Mouse (Mus musculus): ENCODE results near the gene Nlrp4a. TPM values are rescaled to one million over a fixed set of nuclear protein-coding genes. Genes with fewer than 3 reads are reported as not detected.
"Not testable (repeated sequence)": the region's sequence is repeated elsewhere in the genome, so short reads cannot be mapped to it uniquely, and the experiment has no call there.

The Nlrp4a gene
- not detected in 2 replicates for total RNA-seq (2014; rRNA removed)
- not detected in 2 replicates for polyA plus RNA-seq (2015; fragmentation: Nextera tagmentation; extraction: Ambion mirVana)

DNA sequence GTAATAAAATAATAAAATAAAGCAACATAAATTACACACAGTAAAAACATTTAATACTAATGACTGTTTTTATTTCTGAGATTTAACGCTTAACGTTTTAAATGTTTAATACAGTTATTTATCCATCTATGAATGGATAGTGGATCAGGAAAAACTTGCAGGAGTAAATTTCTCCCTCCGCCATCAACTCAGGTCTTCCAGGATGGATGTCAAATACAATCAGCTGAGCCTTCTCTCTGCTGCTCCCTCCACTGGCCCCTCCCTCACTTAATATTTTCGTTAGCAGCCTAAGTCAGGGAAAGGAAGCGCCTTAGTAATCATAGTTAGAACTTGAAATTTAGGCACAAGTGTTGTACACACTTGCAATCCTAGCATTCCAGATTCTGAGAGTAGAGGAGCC is at the start of gene Nlrp4a:
Nlrp4a (plus strand) TSS at position 301 of the 400 bp plus-strand sequence.
- 85% methylated on average over 5 of the region's 5 CpGs for WGBS
- Histone ChIP-seq H3K9me3 (ENCODE audit: low read length) (no peaks in the 10 kb centered on the region), H3K4me1 (ENCODE audit: insufficient read depth) (no peaks in the 10 kb centered on the region), H3K9ac (no peak within 1 kb of the TSS), H3K27me3 (ENCODE audit: insufficient read depth, low read length) (no peaks in the 10 kb centered on the region), H3K27ac (ENCODE audit: low read depth, low read length) (no peak within 1 kb of the TSS), H3K4me2 (ENCODE audit: low read depth) (no peak within 1 kb of the TSS), H3K4me3 (ENCODE audit: low read depth, low read length) (no peak within 1 kb of the TSS), H3K36me3 (ENCODE audit: insufficient read depth) (no peaks in the 10 kb centered on the region)
- no peak for TF ChIP-seq CTCF (IDR thresholded peaks at IDR 0.05; ENCODE audit: low read depth)
- no peak for DNase-seq
- no peak for ATAC-seq

DNA sequence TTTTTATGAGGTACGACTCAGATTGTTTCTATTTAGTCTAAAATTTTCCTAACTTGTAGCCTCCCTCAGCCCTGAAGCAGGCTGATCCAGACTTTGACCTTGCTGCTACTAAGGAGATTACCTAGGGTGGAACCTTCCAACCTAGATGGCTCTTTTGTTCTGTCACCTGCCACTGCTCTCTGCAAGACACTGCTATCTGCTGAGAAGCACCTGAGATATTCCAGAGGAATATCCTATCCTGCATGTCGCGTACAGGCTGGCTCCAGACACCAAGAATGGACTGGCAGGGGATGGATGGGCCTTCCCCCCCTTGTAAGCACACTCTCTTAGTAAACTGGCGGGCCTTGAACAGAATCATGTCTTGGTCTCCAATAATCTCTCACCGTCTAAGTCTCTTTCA is 48.2 kb upstream of the Nlrp4a start:
- not testable (repeated sequence) for H3K36me3 ChIP-seq (ENCODE audit: insufficient read depth); H3K4me2 ChIP-seq (ENCODE audit: low read depth); H3K27me3 ChIP-seq (ENCODE audit: insufficient read depth, low read length); H3K9ac ChIP-seq; H3K27ac ChIP-seq (ENCODE audit: low read depth, low read length); DNase-seq; H3K4me3 ChIP-seq (ENCODE audit: low read depth, low read length); H3K9me3 ChIP-seq (ENCODE audit: low read length); H3K4me1 ChIP-seq (ENCODE audit: insufficient read depth); ATAC-seq
- 80% methylated on average over 5 of the region's 5 CpGs for WGBS

DNA sequence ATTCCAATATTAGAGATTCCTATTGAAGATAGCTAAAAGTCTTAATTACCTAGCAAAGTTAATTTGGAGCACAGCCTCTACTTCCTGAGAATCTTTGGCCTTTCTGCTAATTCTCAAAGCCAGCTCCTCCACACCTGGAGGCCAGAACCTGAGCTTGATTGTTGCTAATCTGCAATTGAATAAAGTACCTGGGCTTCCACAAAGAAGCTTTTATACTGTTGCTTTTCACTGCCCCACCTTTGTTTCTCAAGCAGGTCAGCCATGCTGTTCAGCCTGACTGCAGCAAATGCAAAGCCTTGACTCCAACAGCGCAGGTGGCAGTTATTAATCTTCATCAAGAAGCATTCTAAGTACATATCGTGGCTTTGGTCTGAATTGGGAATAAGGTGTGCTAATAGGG is 43.8 kb upstream of the Nlrp4a start:
- H3K4me3 ChIP-seq (ENCODE audit: low read depth, low read length); H3K27me3 ChIP-seq (ENCODE audit: insufficient read depth, low read length); H3K4me2 ChIP-seq (ENCODE audit: low read depth); H3K9me3 ChIP-seq (ENCODE audit: low read length); H3K27ac ChIP-seq (ENCODE audit: low read depth, low read length); ATAC-seq; DNase-seq; H3K36me3 ChIP-seq (ENCODE audit: insufficient read depth); H3K9ac ChIP-seq; H3K4me1 ChIP-seq (ENCODE audit: insufficient read depth): not testable (repeated sequence)
- WGBS = 77% methylated on average over 2 of the region's 2 CpGs

DNA sequence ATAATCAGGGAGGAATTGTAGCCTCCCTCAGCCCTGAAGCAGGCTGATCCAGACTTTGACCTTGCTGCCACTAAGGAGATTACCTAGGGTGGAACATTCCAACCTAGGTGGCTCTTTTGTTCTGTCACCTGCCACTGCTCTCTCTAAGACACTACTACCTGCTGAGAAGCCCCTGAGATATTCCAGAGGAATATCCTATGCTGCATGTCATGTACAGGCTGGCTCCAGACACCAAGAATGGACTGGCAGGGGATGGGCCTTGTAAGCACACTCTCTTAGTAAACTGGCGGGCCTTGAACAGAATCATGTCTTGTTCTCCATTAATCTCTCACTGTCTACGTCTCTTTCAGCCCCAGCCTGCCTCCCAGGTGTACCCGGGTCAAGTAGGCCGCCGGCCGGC is 43.1 kb upstream of the Nlrp4a start:
- H3K27me3 ChIP-seq (ENCODE audit: insufficient read depth, low read length); H3K4me3 ChIP-seq (ENCODE audit: low read depth, low read length); ATAC-seq; H3K27ac ChIP-seq (ENCODE audit: low read depth, low read length); DNase-seq; H3K9ac ChIP-seq; H3K4me2 ChIP-seq (ENCODE audit: low read depth); H3K4me1 ChIP-seq (ENCODE audit: insufficient read depth); H3K9me3 ChIP-seq (ENCODE audit: low read length); H3K36me3 ChIP-seq (ENCODE audit: insufficient read depth): not testable (repeated sequence)
- WGBS = 89% methylated on average over 6 of the region's 6 CpGs

DNA sequence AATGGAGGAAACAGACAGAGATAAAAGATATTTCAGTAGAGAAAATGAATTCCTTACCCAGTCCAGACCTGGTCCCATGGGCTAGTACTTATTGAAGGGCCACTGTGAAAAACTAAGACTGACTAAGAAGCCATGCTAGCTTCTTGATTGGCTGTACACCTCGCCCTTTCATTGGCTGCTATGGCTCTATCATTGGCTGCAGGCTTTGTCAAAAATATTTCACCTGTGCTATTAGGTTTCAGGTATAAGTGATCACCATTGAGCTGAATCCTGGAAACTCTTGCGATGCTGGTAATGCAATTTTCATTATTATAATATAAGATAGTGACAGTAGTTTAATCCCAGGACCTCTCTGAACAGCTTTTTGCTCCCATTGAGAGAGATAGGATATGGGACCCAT is 31.3 kb upstream of the Nlrp4a start, which contains the start of gene Nlrp9c:
Nlrp9c (minus strand) TSS at position 101 of the 400 bp plus-strand sequence.
- not testable (repeated sequence) for H3K9ac ChIP-seq; ATAC-seq; H3K27ac ChIP-seq (ENCODE audit: low read depth, low read length); H3K4me2 ChIP-seq (ENCODE audit: low read depth); H3K36me3 ChIP-seq (ENCODE audit: insufficient read depth); H3K9me3 ChIP-seq (ENCODE audit: low read length); H3K4me1 ChIP-seq (ENCODE audit: insufficient read depth); H3K4me3 ChIP-seq (ENCODE audit: low read depth, low read length); DNase-seq; H3K27me3 ChIP-seq (ENCODE audit: insufficient read depth, low read length)
- 58% methylated on average over 2 of the region's 2 CpGs for WGBS

DNA sequence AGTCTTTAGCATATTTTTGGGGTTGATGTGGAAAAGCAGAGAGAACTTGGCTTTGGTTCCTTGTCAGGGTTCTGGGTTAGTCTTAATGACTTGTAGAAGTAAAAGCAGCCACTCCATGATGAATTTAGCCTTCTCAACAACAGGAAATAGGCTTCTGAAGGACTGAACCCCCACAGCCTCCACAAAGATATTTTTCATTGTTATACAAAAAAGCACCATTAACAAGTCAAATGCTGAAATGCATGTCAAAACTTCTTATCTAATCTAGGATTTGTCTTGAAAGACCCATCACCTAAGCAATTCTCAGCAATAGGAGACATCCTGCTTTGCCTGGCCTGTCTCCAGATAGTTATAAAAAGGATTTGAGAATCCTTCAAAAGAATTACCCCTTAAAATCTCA is 41.8 kb downstream of the Nlrp4a start:
- no peak for ATAC-seq
- no peak for TF ChIP-seq CTCF (IDR thresholded peaks at IDR 0.05; ENCODE audit: low read depth)

DNA sequence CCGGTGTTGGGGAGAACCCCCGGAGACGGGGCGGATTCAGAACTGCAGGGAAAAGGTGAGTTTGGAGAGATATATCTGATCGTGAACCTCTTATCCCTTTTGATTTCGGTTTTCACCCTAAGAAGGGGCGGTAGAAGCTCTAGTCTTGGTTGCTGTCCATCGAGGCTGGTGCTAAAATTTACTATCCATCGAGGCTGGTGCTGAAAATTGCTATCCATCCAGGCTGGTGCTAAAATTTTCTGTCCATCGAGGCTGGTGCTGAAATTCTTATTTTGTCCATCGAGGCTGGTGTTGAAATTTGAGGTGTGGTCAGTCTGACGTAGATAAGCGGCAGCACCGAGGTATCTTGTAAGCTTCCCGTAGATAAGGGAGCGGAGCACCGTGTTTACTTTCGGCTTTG is 54.6 kb downstream of the Nlrp4a start:
- WGBS = 86% methylated on average over 18 of the region's 18 CpGs
- H3K9ac ChIP-seq; H3K27me3 ChIP-seq (ENCODE audit: insufficient read depth, low read length); H3K4me2 ChIP-seq (ENCODE audit: low read depth); H3K27ac ChIP-seq (ENCODE audit: low read depth, low read length); H3K4me3 ChIP-seq (ENCODE audit: low read depth, low read length); H3K9me3 ChIP-seq (ENCODE audit: low read length); ATAC-seq; H3K4me1 ChIP-seq (ENCODE audit: insufficient read depth); H3K36me3 ChIP-seq (ENCODE audit: insufficient read depth); DNase-seq: not testable (repeated sequence)

More for the DNA sequence above, 41.8 kb downstream of the Nlrp4a start:
- H3K9ac ChIP-seq = no peak overlapping the region
- no peak overlapping the region for H3K4me2 ChIP-seq (ENCODE audit: low read depth)
- H3K9me3 ChIP-seq (ENCODE audit: low read length) = peaks cover 3% of the 10 kb centered on the region; the same call in 1 of the 2 replicates
- DNase-seq = no peak
- no peaks in the 10 kb centered on the region for H3K4me1 ChIP-seq (ENCODE audit: insufficient read depth)
- H3K27ac ChIP-seq (ENCODE audit: low read depth, low read length) = no peak overlapping the region
- no peaks in the 10 kb centered on the region for H3K27me3 ChIP-seq (ENCODE audit: insufficient read depth, low read length)
- no peak overlapping the region for H3K4me3 ChIP-seq (ENCODE audit: low read depth, low read length)
- no peaks in the 10 kb centered on the region for H3K36me3 ChIP-seq (ENCODE audit: insufficient read depth)

Other genes starting within 250 kb of the Nlrp4a start
- gene Vmn1r184, start 174.8 kb upstream of the Nlrp4a start, total RNA-seq (2014; rRNA removed) = not detected in 2 replicates
- not detected in 2 replicates for gene Vmn1r184, start 174.8 kb upstream of the Nlrp4a start, polyA plus RNA-seq (2015; fragmentation: Nextera tagmentation; extraction: Ambion mirVana)
- gene Cyp2a4, start 127.9 kb upstream of the Nlrp4a start, total RNA-seq (2014; rRNA removed) = not detected in 2 replicates
- gene Cyp2a4, start 127.9 kb upstream of the Nlrp4a start, polyA plus RNA-seq (2015; fragmentation: Nextera tagmentation; extraction: Ambion mirVana) = not detected in 2 replicates
- gene Nlrp9c, start 31.4 kb upstream of the Nlrp4a start, total RNA-seq (2014; rRNA removed) = not detected in 2 replicates
- gene Nlrp9c, start 31.4 kb upstream of the Nlrp4a start, polyA plus RNA-seq (2015; fragmentation: Nextera tagmentation; extraction: Ambion mirVana) = not detected in 2 replicates
- gene Nlrp9a, start 99.9 kb downstream of the Nlrp4a start, total RNA-seq (2014; rRNA removed) = not detected in 2 replicates
- gene Nlrp9a, start 99.9 kb downstream of the Nlrp4a start, polyA plus RNA-seq (2015; fragmentation: Nextera tagmentation; extraction: Ambion mirVana) = not detected in 2 replicates
- not detected in 2 replicates for gene Vmn1r185, start 183.4 kb downstream of the Nlrp4a start, total RNA-seq (2014; rRNA removed)
- not detected in 2 replicates for gene Vmn1r185, start 183.4 kb downstream of the Nlrp4a start, polyA plus RNA-seq (2015; fragmentation: Nextera tagmentation; extraction: Ambion mirVana)

Measured in forebrain, postnatal 0 days (tissue).